Mouse (Mus musculus) CH12.LX (cell line): ENCODE data around the gene Rps6ka2. TPM values are rescaled to one million over a fixed set of nuclear protein-coding genes. Genes with fewer than 3 reads are reported as not detected.

Experiments
- DNase-seq: peaks from one replicate; pipeline ENCODE4 v3.0.0-alpha.2; 2013; ENCODE audit errors: extremely low read depth
- H3K27ac ChIP-seq: 2 replicates; pipeline ENCODE4 v1.5.1; 2012; ENCODE audit warnings: low read depth, mild to moderate bottlenecking, control low read depth, moderate library complexity; ENCODE audit not compliant: insufficient read depth
- H3K27me3 ChIP-seq: replicated peaks from 2 replicates; pipeline ENCODE3; 2012; ENCODE audit warnings: inconsistent platforms
- H3K36me3 ChIP-seq, 2 experiments: replicated peaks in 1 of 2; 2 replicates each; pipeline versions ENCODE3 to v1.6.1; 2012; ENCODE audit warnings: inconsistent platforms in 1 of 2, low read length in 1 of 2, mild to moderate bottlenecking in 1 of 2, mixed read lengths in 1 of 2, moderate library complexity in 1 of 2; ENCODE audit not compliant: control insufficient read depth in 1 of 2, insufficient read depth in 1 of 2
- H3K4me1 ChIP-seq, 2 experiments: 2 replicates each; pipeline ENCODE4 v1.6.1; 2012; ENCODE audit warnings: inconsistent platforms in 1 of 2, moderate library complexity in 1 of 2; ENCODE audit not compliant: insufficient read depth in 2 of 2, control insufficient read depth in 1 of 2
- H3K4me2 ChIP-seq: 2 replicates; pipeline ENCODE4 v1.6.1; 2012; ENCODE audit warnings: low read depth, mild to moderate bottlenecking, control low read depth; ENCODE audit not compliant: poor library complexity, insufficient read depth, severe bottlenecking
- H3K4me3 ChIP-seq, 3 experiments: fragments of 150-350 bp in 1 of 3; sonication (generic) in 1 of 3; replicated peaks in 1 of 3; 2 replicates each; pipeline versions ENCODE3 to v1.5.1; 2011 to 2012; ENCODE audit warnings: low read depth in 2 of 3, low read length in 2 of 3, mild to moderate bottlenecking in 2 of 3, moderate library complexity in 2 of 3, control low read depth in 1 of 3, improper control_type of control experiment in 1 of 3, inconsistent platforms in 1 of 3, mixed read lengths in 1 of 3; ENCODE audit not compliant: poor library complexity in 1 of 3
- H3K79me2 ChIP-seq: replicated peaks from 2 replicates; pipeline ENCODE4 v1.6.1; 2012; ENCODE audit warnings: mild to moderate bottlenecking, moderate library complexity; ENCODE audit not compliant: control insufficient read depth, poor library complexity, insufficient read depth, severe bottlenecking; ENCODE audit errors: extremely low read depth
- H3K9ac ChIP-seq: 2 replicates; pipeline ENCODE4 v1.6.1; 2012; ENCODE audit warnings: low read depth, mild to moderate bottlenecking, control low read depth, moderate library complexity; ENCODE audit not compliant: insufficient read depth
- H3K9me3 ChIP-seq: replicated peaks from 2 replicates; pipeline ENCODE3; 2012; ENCODE audit warnings: low read length, inconsistent platforms, mixed read lengths
- CTCF ChIP-seq, 2 experiments: IDR thresholded peaks in 1 of 2; conservative IDR thresholded peaks in 1 of 2; 2 replicates each; pipeline ENCODE4 v1.5.1; 2011 to 2012; ENCODE audit warnings: low read depth in 2 of 2, low read length in 2 of 2, improper control_type of control experiment in 1 of 2, inconsistent platforms in 1 of 2, mild to moderate bottlenecking in 1 of 2, moderate library complexity in 1 of 2
- E2F4 ChIP-seq: IDR thresholded peaks from 2 replicates; pipeline ENCODE4 v1.6.1; 2011; ENCODE audit warnings: low read depth, low read length, improper control_type of control experiment; ENCODE audit not compliant: insufficient replicate concordance
- GABPA ChIP-seq: IDR thresholded peaks from 2 replicates; pipeline ENCODE4 v1.6.1; 2012; ENCODE audit warnings: low read depth, low read length, improper control_type of control experiment, inconsistent platforms; ENCODE audit not compliant: insufficient replicate concordance
- IRF4 ChIP-seq: IDR thresholded peaks from 2 replicates; pipeline ENCODE4 v1.6.1; 2014; ENCODE audit warnings: low read depth, mild to moderate bottlenecking, inconsistent platforms, low read length, improper control_type of control experiment
- JUN ChIP-seq: IDR thresholded peaks from 2 replicates; pipeline ENCODE4 v1.6.1; 2011; ENCODE audit warnings: low read depth, mild to moderate bottlenecking, low read length, improper control_type of control experiment, moderate library complexity; ENCODE audit not compliant: insufficient read depth
- JUND ChIP-seq: conservative IDR thresholded peaks from 2 replicates; pipeline ENCODE4 v1.6.1; 2011; ENCODE audit warnings: low read depth, low read length, improper control_type of control experiment
- MAFK ChIP-seq: IDR thresholded peaks from 2 replicates; pipeline ENCODE4 v1.6.1; 2011; ENCODE audit warnings: low read length, improper control_type of control experiment; ENCODE audit not compliant: insufficient replicate concordance
- MXI1 ChIP-seq: IDR thresholded peaks from 2 replicates; pipeline ENCODE4 v1.6.1; 2011; ENCODE audit warnings: mild to moderate bottlenecking, low read depth, low read length, improper control_type of control experiment
- NRF1 ChIP-seq: IDR thresholded peaks from 2 replicates; pipeline ENCODE4 v1.6.1; 2014; ENCODE audit warnings: low read depth, mild to moderate bottlenecking, inconsistent platforms, low read length, improper control_type of control experiment, moderate library complexity
- PAX5 ChIP-seq: IDR thresholded peaks from 2 replicates; pipeline ENCODE4 v1.6.1; 2012; ENCODE audit warnings: low read length, inconsistent platforms, mixed read lengths
- POLR2A ChIP-seq: IDR thresholded peaks from 2 replicates; pipeline ENCODE4 v1.6.1; 2011; ENCODE audit warnings: low read depth, mild to moderate bottlenecking, improper control_type of control experiment, low read length
- SIN3A ChIP-seq: IDR thresholded peaks from 2 replicates; pipeline ENCODE4 v1.6.1; 2012; ENCODE audit warnings: low read length, improper control_type of control experiment, inconsistent platforms
- SMC3 ChIP-seq: IDR thresholded peaks from 2 replicates; pipeline ENCODE4 v1.6.1; 2011; ENCODE audit warnings: low read depth, low read length, improper control_type of control experiment
- TBP ChIP-seq: conservative IDR thresholded peaks from 2 replicates; pipeline ENCODE4 v1.6.1; 2011; ENCODE audit warnings: low read depth, low read length, improper control_type of control experiment
- UBTF ChIP-seq: IDR thresholded peaks from 2 replicates; pipeline ENCODE4 v1.6.1; 2012; ENCODE audit warnings: low read depth, mild to moderate bottlenecking, inconsistent platforms, low read length, improper control_type of control experiment, moderate library complexity
- USF1 ChIP-seq: IDR thresholded peaks from 2 replicates; pipeline ENCODE4 v1.6.1; 2014; ENCODE audit warnings: low read depth, mild to moderate bottlenecking, inconsistent platforms, low read length, improper control_type of control experiment
- USF2 ChIP-seq: conservative IDR thresholded peaks from 2 replicates; pipeline ENCODE4 v1.6.1; 2011; ENCODE audit warnings: low read depth, low read length, improper control_type of control experiment
- ZC3H11A ChIP-seq: IDR thresholded peaks from 2 replicates; pipeline ENCODE4 v1.6.1; 2012; ENCODE audit warnings: low read depth, mild to moderate bottlenecking, inconsistent platforms, low read length, improper control_type of control experiment
- ZKSCAN1 ChIP-seq: IDR thresholded peaks from 2 replicates; pipeline ENCODE4 v1.6.1; 2012; ENCODE audit warnings: low read depth, inconsistent platforms, low read length, improper control_type of control experiment, borderline replicate concordance
- ZMIZ1 ChIP-seq: IDR thresholded peaks from 2 replicates; pipeline ENCODE4 v1.6.1; 2012; ENCODE audit warnings: low read depth, mild to moderate bottlenecking, inconsistent platforms, low read length, improper control_type of control experiment
- ZNF384 ChIP-seq: IDR thresholded peaks from 2 replicates; pipeline ENCODE4 v1.6.1; 2012; ENCODE audit warnings: low read depth, low read length, improper control_type of control experiment, inconsistent platforms
- dilution Hi-C: fragments of 300-500 bp; cut with MboI; formaldehyde crosslinking; loops from 2 replicates; pipeline ENCODE4 v1.14.3; 2020; ENCODE audit warnings: low sequenced_read_pairs; ENCODE audit not compliant: extremely low pct_unique_long_range_greater_than_20kb, extremely low pct_ligation_motif_present
- in situ Hi-C: fragments of 300-500 bp; cut with MboI; formaldehyde crosslinking; loops from 3 replicates; pipeline ENCODE4 v1.14.3; 2019; ENCODE audit warnings: low sequenced_read_pairs, low pct_ligation_motif_present, low pct_unique_long_range_greater_than_20kb, mixed read lengths
- polyA plus RNA-seq: library from polyadenylated mRNA; unstranded; fragments of >175 nt; gene quantifications from 2 replicates; pipeline ENCODE4 v1.2.1, GENCODE M21; 2012; ENCODE audit warnings: low read depth; ENCODE audit not compliant: insufficient read length
- total RNA-seq, 2 experiments: library from RNA; depleted of rRNA; stranded (reverse); fragments of 300-350 nt in 1 of 2; fragments of >200 nt in 1 of 2; gene quantifications; 2 replicates each; pipeline ENCODE4 v1.2.3; 2012 to 2014

The Rps6ka2 gene
- total and polyA plus RNA-seq, 3 experiments: 0.64 to 1.4 (median 0.91) TPM

DNA sequence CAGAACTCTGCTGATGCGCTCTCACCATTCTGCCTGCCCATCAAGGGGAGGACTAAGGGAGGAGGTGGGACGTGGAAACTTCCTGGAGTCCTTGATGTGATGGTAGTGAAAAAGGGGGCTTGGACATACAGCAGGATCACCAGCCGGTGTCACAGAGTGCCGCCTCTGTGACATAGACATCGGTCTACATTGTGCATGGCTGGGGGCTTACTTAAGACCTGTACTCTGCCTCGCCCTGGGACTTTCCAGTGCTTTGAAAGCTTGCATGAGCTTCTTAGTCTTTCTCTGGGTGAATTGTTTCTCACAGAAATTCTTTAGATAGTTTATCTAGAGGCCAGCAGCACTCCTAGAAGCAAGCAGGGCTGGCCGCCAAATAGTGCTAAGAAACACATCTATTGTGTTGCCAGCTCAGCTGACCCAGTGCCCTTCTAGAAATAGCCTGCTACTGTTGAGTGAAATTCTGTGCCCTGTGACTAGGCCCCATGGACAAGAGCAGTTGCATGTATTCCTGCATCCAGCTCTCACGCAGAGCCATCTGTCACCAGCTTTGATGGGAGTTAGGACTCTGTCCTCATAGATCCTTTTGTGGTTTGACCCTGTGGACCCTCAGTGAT, 114.5 kb downstream of the Rps6ka2 start:
- H3K27ac ChIP-seq: no peak overlapping the region
- no peaks in the 10 kb centered on the region for H3K4me1 ChIP-seq
- dilution Hi-C loops (no loop called here), in situ Hi-C loops (loop anchor here (25.0 kb wide), 1 partner anchor 553 kb away; the partner anchor contains the start of gene Fndc1)
- no peak for DNase-seq
- no peaks in the 10 kb centered on the region for H3K79me2 ChIP-seq
- no peak overlapping the region for H3K4me3 ChIP-seq
- no peaks in the 10 kb centered on the region for H3K36me3 ChIP-seq
- H3K9ac ChIP-seq: no peak overlapping the region
- H3K27me3 ChIP-seq: no peaks in the 10 kb centered on the region
- no peaks in the 10 kb centered on the region for H3K9me3 ChIP-seq
- TF ChIP-seq E2F4 (no peak), ZC3H11A (no peak), ZKSCAN1 (no peak), JUN (no peak), MXI1 (no peak), PAX5 (no peak), MAFK (no peak), SMC3 (no peak), USF2 (no peak), SIN3A (no peak), TBP (no peak)
- TF ChIP-seq, all 38 proteins: peak for 0
- H3K4me2 ChIP-seq: no peak overlapping the region

DNA sequence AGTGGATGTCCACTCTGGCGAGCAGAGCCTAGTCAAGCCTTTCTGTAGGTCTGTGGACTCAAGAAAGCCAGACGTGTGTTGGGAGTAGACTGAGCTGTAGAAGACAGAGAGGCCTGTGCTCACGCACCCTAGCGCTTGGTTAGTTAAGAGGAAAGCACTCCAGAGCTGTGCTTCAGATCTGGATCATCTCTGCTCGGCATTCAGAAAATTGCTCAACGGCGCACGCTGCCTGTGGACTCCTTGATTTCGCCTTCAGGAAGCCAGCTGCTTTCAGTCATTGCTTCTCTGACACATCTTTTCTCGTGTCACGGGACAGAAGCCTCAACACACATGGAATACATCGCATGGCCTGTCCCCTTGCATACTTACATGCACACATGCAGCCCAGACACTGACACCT, 115.4 kb downstream of the Rps6ka2 start:
- Histone ChIP-seq H3K36me3 (no peaks in the 10 kb centered on the region), H3K4me2 (no peak overlapping the region), H3K27ac (no peak overlapping the region), H3K4me1 (no peaks in the 10 kb centered on the region), H3K4me3 (no peak overlapping the region), H3K79me2 (no peaks in the 10 kb centered on the region), H3K9ac (no peak overlapping the region), H3K27me3 (no peaks in the 10 kb centered on the region), H3K9me3 (no peaks in the 10 kb centered on the region)
- in situ Hi-C loops: loop anchor here (25.0 kb wide), 1 partner anchor 552 kb away; the partner anchor contains the start of gene Fndc1
- dilution Hi-C loops: no loop called here
- TF ChIP-seq SMC3 (no peak), USF2 (no peak)
- no peak for DNase-seq

DNA sequence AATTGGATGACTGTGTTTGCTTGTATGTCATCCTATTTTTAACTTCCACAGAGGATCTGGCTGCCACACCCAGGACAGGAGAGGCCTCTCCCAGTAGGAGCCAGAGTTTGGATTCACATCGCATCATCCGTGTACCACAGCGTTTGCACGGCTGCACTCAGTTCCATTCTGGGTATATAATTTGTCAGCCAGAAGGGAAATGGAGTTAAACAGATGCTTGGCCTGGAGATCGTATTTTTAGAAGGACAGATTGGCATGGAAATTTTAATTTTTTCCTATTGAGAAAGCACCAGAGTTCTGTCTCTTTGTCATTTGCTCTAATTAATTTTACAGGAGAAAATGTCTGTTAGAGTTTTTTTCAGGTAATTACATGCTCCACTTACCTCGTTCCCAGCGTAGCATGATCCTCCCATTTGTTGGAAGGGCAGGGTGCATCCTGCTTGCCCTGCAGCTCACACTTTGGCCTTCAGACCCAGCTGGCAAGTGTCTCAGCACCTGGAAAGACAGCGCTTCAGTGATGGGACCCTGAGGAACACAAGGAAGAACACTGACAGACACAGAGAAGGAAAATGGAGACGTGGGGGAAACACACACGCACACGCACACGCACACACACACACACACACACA, 116.6 kb downstream of the Rps6ka2 start:
- Histone ChIP-seq H3K4me2 (no peak overlapping the region), H3K4me3 (no peak overlapping the region), H3K79me2 (no peaks in the 10 kb centered on the region), H3K27me3 (no peaks in the 10 kb centered on the region), H3K36me3 (no peaks in the 10 kb centered on the region), H3K9me3 (no peaks in the 10 kb centered on the region), H3K9ac (no peak overlapping the region), H3K4me1 (no peaks in the 10 kb centered on the region), H3K27ac (no peak overlapping the region)
- dilution Hi-C loops: no loop called here
- in situ Hi-C loops: loop anchor here (25.0 kb wide), 1 partner anchor 551 kb away; the partner anchor contains the start of gene Fndc1
- no peak for DNase-seq
- no peak for TF ChIP-seq UBTF
- TF ChIP-seq JUN: no peak
- TF ChIP-seq SMC3: no peak
- no peak for TF ChIP-seq JUND
- no peak for TF ChIP-seq ZKSCAN1
- no peak for TF ChIP-seq SIN3A
- TF ChIP-seq ZMIZ1: no peak
- TF ChIP-seq PAX5: no peak
- TF ChIP-seq USF2: no peak
- TF ChIP-seq TBP: no peak
- no peak for TF ChIP-seq USF1
- no peak for TF ChIP-seq POLR2A
- no peak for TF ChIP-seq NRF1
- no peak for TF ChIP-seq CTCF (conservative IDR thresholded peaks at IDR 0.05 in 1 of 2, IDR thresholded peaks at IDR 0.05 in 1 of 2; ENCODE audit: low read depth in 2 of 2, low read length in 2 of 2)
- TF ChIP-seq IRF4: no peak
- TF ChIP-seq ZNF384: no peak
- no peak for TF ChIP-seq GABPA
